Mouse (Mus musculus) neural tube, embryonic 10.5 days (tissue): ENCODE measurements around the gene Stmn1.

Experiments
- DNase-seq: peaks from one replicate; pipeline ENCODE4 v3.0.0-alpha.2; 2017; ENCODE audit warnings: low spot score; ENCODE audit errors: extremely low spot score

Stmn1 gene

DNA sequence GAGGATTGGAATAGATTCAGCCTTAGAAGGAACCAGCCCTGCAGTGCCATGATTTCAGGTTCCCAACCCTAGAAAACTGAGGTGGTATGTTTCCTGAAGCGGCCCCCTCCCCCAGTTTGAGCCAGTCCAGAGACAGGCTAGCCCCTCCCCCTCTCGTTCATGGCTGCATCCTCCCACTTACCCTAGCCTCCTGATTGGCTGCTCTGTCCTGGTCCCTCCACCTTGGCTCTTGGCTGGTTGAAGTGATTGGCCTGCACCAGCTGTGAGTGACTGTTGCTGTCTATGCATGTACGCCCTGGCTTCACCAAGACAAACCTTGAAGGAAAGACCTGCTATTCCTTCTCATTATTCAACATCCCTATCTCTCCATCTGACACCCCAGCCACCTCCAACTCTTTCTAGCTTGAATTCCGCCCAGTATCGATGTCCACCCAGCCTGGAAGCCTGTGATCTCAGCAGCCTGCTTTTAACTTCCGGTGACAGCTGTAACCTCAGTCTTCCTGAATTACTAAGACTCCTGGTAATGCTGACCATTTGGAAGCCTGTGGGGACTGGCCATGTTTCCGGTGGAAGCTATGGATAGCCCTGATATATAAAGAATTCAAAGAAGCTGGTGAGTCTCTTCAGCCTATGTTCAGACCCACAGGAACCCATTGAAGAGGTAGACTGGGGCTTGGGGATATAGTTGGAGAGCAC, 10.8 kb upstream of the Stmn1 start:
- no peak for DNase-seq

DNA sequence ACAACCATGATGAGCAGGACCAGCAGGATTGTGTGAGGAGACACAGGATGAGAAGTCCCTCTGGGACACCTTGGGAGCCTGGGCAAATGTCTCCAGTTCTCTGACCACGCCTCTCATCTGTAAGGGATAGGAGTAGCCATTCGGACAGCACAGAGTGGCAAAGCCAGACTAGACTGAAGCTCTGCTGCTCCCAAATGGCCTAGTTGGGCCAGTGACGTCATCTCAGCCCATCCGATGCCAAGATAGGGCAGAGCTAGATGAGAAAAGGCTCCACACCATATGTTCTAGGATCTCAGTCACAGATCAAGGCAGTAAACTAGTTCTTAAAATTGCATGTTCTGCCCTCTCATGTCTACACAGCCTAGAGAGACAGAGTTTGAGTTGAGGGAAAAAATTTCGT, 9.3 kb upstream of the Stmn1 start:
- no peak for DNase-seq

DNA sequence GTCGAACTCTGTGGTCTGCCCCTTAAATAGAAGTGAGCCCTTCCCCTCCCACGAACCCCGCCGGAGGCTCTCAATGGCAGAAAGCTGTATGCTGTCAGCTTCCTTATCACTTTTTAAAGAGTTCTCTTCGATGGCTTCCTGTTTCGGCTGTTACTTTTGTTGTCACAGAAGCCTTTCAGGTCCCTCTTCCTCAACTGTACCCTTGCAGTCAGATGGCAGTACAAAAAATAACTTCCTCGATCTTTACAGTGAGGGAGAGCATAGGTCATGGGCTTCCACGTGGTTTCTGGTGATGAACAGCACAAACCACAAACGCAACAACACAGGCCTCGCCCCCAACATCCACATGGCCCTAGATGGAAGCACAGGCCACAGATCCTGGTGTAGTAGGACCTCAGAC, 7.8 kb upstream of the Stmn1 start:
- no peak for DNase-seq

DNA sequence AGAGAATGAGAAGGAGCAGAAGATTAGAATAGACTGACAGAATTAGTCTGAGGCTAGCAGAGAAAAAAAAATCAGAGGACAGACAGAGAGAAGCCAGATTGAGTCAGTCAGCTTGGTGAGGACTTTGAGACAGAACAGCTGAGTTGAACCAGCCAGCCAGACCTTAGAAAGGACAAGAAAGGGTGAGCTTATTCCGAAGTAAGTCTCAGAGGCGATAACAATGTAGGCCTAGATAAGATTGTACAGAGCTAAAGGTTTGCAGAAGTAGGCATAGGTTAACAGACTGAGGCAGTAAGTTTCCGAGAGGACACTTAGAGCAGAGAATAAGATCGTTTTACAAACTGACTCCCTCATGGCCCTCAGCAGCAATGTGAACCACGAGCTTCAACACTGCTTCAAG, 6.9 kb upstream of the Stmn1 start:
- no peak for DNase-seq

DNA sequence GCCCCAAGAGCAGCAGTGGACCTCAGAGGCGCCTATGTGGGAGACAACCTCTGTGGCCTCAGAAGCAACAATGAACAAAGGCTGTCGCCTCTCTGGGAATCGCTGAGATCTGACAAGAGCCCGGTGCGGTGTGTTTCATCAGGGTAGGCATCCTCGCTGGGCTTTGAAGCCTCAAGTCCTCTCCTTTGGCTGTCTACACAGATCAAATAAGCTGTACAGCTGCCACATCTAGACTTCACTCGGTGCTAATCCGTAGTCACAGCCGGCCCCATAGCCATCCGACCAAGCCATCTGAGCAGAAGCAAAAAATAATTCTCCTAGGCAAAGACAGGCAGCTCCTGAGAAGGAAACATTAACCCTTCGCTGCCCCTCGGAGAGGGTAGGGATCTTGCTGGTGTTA, 2.3 kb upstream of the Stmn1 start:
- no peak for DNase-seq

DNA sequence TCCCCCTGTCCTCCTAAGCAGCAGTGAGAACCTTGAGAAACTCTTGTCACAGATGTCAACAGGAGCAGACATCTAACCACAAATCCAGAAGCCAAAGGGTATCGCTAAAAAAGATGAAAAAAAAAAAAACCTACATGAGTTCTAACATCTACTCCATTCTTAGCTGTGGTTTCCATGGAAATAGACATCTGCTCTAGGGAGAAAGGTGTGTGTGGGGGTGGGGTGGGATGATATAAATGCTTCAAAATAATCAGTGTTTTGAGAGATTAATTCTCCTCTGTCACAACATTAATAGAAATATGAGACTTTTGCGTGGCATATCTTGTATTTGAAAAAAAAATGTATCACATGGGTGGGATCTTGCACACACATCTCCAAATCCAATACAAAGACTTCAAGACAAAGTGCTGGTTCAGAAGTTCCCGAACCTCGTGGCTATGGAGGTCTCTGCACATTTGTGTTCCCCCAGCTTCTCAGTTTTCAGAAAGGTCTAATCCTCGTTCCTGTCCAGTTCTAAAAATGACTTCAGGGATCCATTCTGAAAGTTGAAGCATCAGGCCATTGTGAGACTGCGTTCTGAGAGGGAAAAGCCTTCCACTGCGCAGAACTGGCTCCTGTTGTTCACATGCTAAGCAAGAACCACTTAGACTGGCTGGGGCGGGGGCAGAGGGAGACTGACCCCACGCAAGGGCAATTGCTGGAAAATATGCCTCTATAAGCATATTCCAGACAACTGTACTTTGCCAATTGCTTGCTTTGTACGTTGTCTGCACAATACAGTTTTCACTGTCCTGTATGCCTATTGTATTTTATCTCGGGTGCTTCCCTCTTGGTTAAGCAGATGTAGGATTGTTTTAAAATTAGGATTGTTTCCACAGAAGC, 1.5 kb upstream of the Stmn1 start:
- no peak for DNase-seq

DNA sequence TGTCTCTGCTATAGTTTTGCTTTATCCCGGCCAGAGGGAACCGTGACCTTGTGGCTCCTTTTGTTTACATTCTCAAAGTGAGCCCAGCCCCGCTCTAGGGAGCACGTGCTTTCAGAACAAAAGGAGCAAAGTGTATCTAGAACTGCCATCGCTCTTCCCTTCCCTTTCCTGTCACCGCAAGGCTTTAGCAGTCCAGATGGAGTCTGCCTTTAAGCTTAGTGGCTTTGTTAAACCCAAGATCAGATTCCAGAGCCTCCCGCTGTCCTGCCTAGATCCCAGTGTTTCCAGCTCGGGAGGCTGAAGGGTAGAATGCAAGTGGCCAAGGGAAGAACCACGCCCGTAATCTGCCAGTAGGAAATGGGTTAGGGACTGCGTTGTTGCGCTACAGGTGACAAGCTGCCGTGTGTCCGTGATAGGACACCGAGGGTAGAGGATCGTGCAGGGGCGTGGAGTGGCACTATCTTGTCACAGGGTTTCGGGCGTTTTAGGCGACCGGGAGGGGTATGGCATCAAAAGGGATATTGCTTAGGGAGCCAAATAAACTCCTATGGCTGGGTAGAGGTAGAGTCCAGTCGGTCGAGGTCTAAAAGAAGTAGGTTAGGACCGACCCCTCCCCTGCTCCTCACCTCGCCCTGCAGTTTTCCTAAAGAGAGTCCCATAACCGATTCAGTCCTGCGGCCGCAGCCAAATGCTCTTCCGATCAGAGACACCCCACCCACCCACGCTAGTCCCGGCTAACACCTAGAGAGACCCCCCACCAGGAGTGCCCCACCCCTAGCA, 495 bp upstream of the Stmn1 start:
- DNase-seq = peak; percentile 70

DNA sequence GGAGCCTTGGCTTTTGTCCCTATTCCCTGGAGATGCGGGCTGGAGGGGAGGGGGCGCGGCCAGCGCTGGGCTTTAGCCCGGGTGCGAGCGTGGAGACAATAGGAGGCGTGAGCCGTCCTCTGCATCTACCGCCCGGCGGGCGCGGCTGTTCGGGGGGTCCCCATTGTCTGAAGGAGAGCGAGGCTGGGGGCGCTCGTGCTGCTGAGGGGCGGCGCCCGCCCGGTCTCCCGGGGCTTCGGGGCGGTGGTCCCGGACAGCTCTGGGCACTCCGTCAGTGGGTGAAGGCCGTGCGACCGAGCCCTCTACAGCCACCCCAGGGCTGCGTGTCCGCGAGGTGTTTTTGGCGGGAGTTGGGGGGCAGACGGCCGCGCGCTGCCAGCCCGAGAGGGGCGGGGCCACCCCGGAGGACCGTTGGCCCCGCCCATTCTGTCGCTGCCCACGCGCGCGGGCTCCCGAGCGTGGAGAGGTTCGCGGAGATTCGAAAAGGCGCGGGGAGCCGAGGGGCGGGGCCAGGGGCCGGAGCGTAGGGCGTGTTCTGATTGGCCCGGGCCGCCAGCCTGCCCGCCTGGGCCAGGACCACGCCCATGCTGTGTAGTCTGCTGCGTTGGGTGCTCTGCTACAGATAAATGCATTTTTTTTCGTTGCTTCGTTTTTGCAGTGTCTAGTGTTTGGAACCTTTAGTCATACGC, 602 bp downstream of the Stmn1 start:
- peak; percentile 93 for DNase-seq

DNA sequence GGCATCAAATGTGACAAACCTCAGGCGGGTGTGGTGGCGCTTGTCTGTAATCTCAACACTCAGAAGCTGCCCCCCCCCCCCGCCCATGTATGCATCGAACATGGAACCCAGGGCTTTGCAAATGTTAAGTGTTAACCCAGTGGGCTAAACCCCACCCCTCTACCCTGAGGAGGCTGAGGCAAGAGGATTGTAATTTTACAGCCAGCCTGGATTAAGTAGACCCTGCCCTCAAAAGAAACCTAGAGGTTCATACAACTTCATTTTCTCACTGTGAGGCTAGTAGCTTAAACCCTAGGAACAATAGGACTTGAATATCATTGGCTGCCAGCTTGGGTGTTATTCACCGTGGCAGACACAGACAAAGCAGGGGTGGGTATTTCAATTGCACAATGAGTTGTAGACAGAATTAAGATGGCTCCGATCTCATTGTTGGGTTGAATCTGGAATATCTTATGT, 1.2 kb downstream of the Stmn1 start:
- DNase-seq = peak; percentile 32

DNA sequence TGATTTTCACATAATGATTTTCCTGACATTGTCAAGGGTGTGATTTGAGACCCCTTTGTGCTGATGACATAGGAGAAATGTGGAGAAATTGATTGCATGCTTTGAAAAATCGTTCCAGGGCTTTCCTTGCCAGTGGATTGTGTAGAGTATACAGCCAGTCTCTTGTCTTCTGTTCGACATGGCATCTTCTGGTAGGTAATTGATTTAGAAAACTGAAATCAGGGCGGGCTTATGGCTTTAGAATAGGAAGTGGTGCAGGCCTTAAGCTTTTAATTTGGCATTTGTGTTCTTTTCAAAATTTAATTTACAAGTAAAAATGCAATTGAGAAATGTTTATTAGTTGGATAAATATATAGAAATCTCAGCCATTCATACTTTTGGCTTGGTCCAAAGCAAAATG, 1.9 kb downstream of the Stmn1 start:
- DNase-seq = no peak

DNA sequence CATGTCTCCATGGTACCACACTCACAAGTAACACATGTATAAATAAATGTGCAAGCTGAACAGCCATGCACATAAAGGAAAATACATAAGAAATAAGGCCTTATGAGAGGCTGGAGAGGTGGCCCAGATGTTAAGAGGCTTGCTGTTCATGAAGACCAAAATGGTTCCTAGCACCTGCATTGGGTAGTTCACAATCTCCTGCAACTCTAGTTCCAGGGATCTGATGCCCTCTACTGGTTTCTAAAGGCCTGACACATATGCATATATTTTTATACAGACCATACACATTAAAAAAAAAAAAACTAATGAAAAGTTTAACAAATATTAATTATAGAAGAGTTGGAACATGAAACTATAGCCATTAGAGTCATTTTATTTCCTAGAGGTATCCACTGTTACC, 3.3 kb downstream of the Stmn1 start:
- no peak for DNase-seq

DNA sequence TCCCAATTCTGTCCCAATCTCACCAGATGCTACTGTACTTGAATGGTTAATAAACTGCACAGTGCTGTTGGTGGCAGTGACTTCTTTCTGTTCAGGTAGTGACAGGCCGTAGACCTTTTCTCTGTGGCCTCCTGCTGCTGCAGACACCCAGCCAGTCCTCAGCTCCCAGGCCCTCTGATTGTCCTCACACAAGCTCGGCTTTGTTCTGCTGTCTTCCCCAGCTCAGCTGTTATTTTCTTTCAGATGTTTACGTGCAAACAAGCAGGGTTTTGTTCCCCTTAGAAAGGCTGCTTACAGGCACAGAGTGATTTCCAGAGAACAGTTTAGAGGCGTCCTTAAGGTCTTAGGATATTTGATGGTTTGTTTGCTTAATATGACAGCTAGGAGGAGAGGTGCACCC, 5.6 kb downstream of the Stmn1 start:
- no peak for DNase-seq

DNA sequence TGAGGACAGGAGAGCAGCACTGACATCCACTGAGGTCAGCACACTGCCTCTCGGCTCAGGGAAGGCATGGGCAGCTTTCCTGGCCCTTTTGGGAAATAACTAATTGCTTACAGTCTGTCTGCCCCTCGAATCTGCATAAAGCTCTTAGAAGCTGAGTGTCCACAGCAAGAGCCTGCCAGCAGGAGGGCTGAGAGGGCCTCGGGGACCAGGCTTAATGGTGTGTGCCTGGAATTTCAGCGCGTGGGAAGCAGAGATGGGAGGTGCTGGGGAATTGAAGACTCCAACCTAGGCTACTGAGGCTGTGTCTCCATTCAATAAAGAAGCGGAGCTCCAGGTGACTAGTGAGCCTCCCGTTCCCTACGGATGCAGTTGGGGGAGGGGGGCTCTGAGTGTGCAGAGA, 6.1 kb downstream of the Stmn1 start:
- DNase-seq = no peak

DNA sequence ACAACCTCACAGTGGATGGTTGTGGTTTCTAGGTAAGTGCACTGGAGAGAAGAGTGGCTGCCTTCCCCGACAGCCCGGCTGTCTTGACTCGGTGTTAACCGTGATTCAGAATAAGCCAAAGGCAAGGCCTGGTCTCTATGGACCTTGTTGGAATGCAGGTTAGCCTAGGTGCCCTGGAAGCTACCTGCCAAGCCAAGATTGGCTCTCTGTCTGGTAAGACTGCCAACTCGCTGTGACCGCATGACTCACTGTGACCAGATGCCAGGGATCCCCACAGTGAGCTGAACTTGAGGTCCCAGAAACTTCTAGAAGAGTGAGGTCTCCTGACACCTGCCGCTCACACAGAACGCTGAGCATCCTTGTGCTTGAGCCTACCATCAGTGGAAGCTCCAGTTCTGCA, 8.8 kb downstream of the Stmn1 start:
- no peak for DNase-seq

DNA sequence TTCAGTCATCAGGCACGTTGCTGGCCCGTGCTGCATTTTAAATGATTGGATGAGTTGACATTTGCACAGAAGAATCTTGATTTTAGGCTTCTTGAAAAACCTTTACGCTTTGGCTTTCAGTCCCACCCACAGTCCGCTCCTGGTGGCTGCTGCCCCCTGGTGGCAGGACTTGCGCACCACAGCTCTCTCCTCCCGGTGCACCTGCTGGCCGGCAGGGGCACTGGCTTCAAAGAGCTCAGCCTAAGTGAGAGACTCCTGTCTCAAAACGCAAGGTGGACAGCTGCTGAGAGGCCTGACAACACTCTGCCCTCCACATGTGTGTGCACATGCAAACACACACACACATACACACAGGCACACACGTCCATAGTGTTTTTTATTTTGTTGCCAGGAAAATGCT, 9.9 kb downstream of the Stmn1 start:
- DNase-seq = peak; percentile 94

DNA sequence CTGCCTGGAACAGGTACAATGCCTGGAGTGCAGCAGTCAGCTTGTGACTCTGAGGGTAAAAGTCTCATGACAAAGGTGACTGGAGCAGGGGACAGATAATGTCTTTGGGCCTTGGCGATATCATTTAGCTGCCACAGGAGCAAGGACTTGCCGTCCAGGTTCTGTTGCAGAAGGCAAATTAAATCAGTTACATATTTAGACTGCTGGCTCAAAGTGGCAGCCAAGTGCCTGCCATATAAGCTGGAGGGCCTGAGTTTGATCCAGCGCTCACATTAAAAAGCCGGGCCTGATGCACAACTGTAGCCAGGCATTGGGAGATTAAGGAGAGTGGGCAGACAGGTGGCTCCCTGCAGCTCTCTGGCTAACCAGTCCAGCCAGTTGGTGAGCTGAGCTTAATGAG, 11.7 kb downstream of the Stmn1 start:
- no peak for DNase-seq

DNA sequence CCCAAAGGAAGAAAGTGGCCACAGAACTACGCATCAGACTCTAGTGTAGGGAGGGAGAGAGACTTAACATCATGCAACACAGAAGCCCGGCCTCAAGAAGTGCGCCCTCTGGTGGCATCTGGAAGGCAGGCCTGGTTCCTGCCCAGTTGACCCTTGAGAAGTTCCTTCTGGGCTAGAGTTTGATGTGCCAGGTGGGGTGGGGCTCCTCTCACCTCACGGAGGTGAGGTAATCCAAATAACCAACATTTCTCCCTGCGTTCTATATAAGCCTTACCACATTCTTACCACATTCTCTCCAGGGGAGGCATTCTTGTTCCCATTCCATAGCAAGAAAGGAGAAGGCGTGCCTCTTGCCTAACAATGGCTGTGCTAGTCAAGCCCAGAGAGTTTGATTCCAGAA, 12.7 kb downstream of the Stmn1 start:
- peak; percentile 77 for DNase-seq

DNA sequence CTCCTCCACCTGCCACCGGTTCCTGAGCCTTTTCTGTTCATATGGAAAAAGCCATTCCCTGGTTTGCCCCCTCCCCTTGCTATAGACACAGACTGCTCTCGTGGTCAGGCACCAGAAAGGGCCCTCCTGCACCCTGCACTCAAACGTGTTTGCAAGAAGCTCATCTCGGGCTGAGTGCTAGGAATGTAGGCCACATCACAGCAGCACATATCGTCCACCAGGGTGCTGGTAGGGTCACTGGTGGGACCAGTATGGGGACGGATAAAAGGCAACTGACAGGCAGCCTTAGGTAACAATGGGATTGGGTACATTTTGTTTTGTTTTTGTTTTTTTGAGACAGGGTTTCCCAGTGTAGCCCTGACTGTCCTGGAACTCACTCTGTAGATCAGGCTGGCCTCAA, 13.2 kb downstream of the Stmn1 start:
- DNase-seq = no peak

DNA sequence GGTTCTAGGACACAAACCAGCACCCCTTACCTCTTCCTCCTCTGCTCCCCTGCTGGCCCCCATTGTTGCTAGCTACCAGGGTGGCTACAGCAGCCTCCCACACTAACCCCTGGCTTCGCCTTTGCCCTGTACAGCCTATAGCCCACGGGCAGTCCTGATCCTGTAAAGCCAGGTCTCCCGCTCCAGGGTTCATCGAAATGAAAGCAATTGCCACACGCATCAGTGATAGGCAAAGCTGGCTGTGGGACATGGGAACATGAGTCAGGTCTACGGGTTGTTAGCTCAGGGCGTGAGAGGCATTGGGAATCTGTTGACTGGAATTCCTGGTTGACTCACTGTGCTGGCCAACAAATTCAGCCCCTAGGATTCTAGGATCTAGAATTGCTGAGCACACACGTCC, 14.3 kb downstream of the Stmn1 start:
- DNase-seq = no peak

DNA sequence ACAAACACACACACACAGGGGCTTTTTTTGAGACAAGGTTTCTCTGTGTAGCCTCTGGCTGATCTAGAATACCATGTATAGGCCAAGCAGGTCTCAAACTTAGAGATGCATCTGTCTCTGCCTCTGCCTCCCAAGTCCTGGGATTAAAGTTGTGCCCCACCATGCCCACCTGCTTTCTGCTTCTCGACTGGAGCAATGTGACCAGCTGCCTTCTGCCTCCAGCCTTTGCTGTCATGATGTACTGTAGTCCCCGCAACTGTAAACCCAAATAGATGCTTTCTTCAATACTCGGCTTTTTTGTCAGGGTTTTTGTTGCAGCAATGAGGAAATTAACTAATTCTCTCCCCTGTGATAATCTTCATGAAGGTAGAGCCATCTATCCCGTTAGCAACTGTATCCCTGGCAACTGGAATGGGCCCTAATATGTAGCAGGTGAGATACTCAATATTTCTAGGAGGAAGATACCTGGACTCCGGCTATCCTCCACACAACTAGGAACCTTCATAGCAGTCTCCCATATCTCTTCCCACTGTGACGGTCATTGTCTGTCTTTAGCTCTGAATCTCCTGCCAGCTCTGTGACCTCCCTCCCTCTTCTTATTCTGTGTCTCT, 15.1 kb downstream of the Stmn1 start:
- DNase-seq = no peak

DNA sequence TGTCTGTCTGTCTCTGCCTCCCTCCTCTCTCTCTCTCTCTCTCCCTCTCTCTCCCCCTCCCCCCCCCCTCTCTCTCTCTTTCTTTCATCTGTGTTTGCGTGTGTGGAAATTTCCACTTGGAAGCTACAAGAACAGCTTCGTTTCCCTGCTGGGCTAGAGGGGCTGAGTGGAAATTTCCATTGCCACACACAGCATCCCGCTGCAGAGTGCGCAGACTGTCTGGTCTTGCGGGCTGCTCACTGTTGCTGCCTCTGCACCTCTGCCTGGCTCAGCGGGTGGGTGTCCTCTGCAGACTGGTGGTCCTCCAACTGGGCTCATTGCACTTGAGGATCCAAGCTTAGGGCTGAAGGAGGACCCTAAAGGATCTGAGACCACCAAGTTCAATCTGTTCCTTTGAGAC, 15.6 kb downstream of the Stmn1 start:
- no peak for DNase-seq
